Mouse (Mus musculus) adrenal gland (tissue): ENCODE data around the gene Zfp672.

ENCODE experiments used
- intact Hi-C: fragments of 180-260 bp; cut with DNase I; formaldehyde crosslinking; loops from one replicate; pipeline ENCODE4 v1.15.1; 2025

The Zfp672 gene

GRCm38 (mm10) chr11:58292791-58293190, 37.3 kb downstream of the Zfp672 start:
- intact Hi-C loops: no loop called here

- intact Hi-C loops: no loop called here
These were observed 39.3 kb downstream of the Zfp672 start for GRCm38 (mm10) chr11:58290812-58291211.

- intact Hi-C loops: no loop called here
These were observed 40.0 kb downstream of the Zfp672 start for GRCm38 (mm10) chr11:58289992-58290682.

- intact Hi-C loops: no loop called here
These were observed 47.6 kb downstream of the Zfp672 start for GRCm38 (mm10) chr11:58282518-58282917.

- intact Hi-C loops: no loop called here
These were observed 48.1 kb downstream of the Zfp672 start for GRCm38 (mm10) chr11:58281970-58282496.

- intact Hi-C loops: no loop called here
These were observed 54.4 kb downstream of the Zfp672 start for GRCm38 (mm10) chr11:58275756-58276155.

- intact Hi-C loops: no loop called here
These were observed 55.6 kb downstream of the Zfp672 start, which contains the start of gene 4930438A08Rik for GRCm38 (mm10) chr11:58274572-58274971. Gene 4930438A08Rik (plus strand): TSS chr11:58274799.

GRCm38 (mm10) chr11:58268285-58268684, 61.9 kb downstream of the Zfp672 start:
- intact Hi-C loops: no loop called here
